Mouse (Mus musculus): ENCODE data around the gene Hist1h4d. TPM values are rescaled to one million over a fixed set of nuclear protein-coding genes. Genes with fewer than 3 reads are reported as not detected.
A peak's percentile ranks its signal among the peaks of the same experiment; 100 is the strongest.
"Not testable (repeated sequence)": the region's sequence is repeated elsewhere in the genome, so short reads cannot be mapped to it uniquely, and the experiment has no call there.

Gene Hist1h4d
- total RNA-seq, 2 experiments from 2014 or later, result 128 to 149 TPM

- DNase-seq (ENCODE audit: low spot score in 2 of 2), result no peak
Measured at GRCm38 (mm10) chr13:23550761-23551145, 30.6 kb upstream of the Hist1h4d start.

DNA sequence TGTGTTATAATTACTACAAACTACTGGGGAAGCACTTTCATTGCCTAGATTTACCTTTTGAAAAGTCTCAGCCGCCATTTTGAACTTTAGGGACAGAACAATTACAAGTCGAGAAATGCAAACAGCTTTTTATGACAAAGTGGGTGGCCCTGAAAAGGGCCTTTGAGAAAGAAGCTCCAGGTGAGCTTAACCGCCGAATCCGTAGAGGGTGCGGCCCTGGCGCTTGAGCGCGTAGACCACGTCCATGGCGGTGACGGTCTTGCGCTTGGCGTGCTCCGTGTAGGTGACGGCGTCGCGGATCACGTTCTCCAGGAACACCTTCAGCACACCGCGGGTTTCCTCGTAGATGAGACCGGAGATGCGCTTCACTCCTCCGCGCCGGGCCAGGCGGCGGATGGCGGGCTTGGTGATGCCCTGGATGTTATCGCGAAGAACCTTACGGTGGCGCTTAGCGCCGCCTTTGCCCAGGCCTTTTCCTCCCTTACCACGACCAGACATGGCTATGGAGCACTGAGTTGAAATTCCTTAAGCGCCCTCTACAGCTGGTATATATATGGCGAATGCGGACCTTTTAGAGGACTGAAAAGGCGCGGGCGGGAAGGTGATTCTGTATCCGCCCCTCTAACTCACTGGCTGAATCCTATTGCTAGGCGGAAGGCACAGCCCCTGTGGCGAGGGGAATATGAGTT is 30.1 kb upstream of the Hist1h4d start, which contains the start of gene Hist1h4f:
Hist1h4f (minus strand) TSS at position 503 of the 689 bp plus-strand sequence.
- peak; percentile 84 to 89 for DNase-seq (ENCODE audit: low spot score in 2 of 2)

DNA sequence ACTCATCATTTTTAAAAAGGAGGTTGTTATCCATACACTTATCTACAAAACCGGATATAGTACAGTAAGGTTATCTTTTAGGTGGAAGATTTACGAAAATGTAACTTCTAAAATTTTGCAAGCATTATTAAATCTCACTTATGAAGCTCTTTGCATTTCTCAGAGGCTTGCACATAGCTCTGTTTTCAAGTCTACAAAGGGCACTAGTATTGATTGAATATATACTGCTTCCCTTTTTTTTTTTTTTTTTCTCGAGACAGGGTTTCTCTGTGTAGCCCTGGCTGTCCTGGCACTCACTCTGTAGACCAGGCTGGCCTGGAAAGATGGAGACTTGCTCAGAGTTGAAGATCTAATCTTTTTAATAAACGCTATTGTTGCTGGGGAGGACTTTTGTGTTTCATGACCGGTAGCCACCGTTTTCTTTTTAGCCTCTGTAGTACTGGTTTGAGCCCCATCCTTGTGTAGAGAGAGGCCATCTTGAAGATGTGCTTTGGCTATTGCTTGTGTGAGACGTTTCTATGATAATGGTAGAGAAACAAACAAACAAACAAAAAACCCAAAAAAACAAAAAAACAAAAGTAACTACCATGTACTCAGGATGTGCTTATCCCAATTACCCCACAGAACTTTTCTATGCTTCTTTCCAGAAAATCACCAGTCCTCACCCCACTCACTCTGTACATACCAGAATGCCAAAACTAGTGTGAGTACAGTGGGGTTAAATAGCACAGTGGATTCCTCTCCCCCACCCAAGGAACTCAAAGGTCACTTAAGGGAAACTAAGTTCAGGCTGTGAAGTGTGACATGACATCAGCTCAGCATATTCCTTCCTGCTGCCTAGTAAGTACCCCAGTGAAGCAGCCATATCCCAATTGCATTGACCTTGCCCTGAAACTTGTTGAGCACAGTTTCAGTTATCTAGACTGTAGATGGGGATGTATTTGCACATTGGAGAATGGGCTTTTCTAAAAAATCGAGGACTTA is 29.2 kb upstream of the Hist1h4d start:
- DNase-seq (ENCODE audit: low spot score in 2 of 2), result no peak

- no peak for DNase-seq (ENCODE audit: low spot score in 2 of 2)
Measured at GRCm38 (mm10) chr13:23552962-23553361, 28.4 kb upstream of the Hist1h4d start, which contains the start of gene Hist1h1d. Gene Hist1h1d (plus strand): TSS chr13:23553262.

GRCm38 (mm10) chr13:23554393-23554792 is 27.0 kb upstream of the Hist1h4d start:
- no peak for DNase-seq (ENCODE audit: low spot score in 2 of 2)

DNA sequence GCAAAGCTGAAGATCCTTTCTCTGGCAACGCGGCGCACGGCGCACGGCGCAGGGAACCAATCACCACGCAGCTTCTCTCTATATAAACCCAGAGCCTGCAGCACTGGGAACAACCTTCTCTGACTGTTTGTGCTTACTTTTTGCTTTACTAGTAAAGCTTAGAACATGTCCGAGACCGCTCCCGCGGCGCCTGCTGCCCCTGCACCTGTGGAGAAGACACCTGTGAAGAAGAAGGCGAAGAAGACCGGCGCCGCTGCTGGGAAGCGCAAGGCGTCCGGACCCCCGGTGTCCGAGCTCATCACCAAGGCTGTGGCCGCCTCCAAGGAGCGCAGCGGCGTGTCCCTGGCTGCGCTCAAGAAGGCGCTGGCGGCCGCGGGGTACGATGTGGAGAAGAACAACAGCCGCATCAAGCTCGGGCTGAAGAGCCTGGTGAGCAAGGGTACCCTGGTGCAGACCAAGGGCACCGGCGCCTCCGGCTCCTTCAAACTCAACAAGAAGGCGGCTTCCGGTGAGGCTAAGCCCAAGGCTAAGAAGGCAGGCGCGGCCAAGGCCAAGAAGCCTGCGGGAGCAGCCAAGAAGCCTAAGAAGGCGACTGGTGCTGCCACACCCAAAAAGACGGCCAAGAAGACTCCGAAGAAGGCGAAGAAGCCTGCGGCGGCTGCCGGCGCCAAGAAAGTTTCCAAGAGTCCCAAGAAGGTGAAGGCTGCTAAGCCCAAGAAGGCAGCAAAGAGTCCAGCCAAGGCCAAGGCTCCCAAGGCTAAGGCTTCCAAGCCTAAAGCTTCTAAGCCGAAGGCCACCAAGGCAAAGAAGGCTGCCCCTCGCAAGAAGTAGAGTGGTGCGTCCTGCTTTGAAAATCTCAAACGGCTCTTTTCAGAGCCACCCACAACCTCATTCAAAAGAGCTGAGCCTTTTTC is 26.2 kb upstream of the Hist1h4d start:
- peak; percentile 68 to 73 for DNase-seq (ENCODE audit: low spot score in 2 of 2)

GRCm38 (mm10) chr13:23555839-23556416 is 25.5 kb upstream of the Hist1h4d start:
- peak; percentile 63 to 89 for DNase-seq (ENCODE audit: low spot score in 2 of 2)

DNA sequence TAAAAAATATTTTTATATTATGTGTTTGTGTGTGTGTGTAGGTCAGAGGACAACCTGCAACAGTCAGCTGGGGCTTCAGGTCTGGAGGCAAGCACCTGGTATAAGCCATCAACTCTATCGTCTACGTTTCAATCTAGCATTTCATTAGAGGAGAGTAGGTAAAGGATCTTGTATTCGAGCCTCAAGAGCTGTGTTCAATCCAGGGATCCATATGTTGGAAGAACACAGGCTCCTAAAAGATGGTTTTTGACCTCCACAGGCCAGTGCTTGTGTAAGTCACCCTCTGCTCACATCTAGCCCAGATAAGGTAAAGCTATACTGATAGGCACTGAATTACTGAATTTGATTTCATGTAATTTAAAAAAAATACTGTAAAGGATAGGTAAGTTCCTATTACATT is 24.5 kb upstream of the Hist1h4d start:
- DNase-seq (ENCODE audit: low spot score in 2 of 2), result no peak

- not testable (repeated sequence) for DNase-seq (ENCODE audit: low spot score in 2 of 2)
Measured at GRCm38 (mm10) chr13:23560699-23561098, 20.7 kb upstream of the Hist1h4d start.

- not testable (repeated sequence) for DNase-seq (ENCODE audit: low spot score in 2 of 2)
Measured at GRCm38 (mm10) chr13:23561531-23561882, 19.9 kb upstream of the Hist1h4d start.

DNA sequence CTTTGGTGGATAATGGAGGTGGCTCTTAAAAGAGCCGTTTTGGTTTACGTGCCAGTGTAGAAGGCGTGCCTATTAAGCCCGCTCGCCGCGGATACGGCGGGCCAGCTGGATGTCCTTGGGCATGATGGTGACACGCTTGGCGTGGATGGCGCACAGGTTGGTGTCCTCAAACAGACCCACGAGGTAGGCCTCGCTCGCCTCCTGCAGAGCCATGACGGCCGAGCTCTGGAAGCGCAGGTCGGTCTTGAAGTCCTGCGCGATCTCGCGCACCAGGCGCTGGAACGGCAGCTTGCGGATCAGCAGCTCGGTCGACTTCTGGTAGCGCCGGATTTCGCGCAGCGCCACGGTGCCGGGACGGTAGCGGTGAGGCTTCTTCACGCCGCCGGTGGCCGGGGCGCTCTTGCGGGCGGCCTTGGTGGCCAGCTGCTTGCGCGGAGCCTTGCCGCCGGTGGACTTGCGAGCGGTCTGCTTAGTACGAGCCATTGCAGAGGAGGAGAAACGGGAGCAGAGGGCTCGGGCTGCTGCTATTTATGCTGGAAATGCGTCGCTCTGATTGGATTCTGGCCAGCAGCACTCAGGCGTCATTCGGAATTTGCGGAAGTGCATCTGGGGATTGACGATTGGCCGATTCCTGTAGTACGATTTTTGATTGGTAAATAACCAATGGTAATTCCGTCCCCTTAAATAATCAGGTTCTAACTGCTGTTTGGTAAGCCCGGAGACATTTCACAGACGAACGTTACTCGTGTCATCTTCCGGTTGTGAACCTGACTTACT is 19.3 kb upstream of the Hist1h4d start, which contains the start of gene Hist1h3e:
Hist1h3e (minus strand) TSS at position 487 of the 777 bp plus-strand sequence.
- peak; percentile 96 to 98 for DNase-seq (ENCODE audit: low spot score in 2 of 2)

DNA sequence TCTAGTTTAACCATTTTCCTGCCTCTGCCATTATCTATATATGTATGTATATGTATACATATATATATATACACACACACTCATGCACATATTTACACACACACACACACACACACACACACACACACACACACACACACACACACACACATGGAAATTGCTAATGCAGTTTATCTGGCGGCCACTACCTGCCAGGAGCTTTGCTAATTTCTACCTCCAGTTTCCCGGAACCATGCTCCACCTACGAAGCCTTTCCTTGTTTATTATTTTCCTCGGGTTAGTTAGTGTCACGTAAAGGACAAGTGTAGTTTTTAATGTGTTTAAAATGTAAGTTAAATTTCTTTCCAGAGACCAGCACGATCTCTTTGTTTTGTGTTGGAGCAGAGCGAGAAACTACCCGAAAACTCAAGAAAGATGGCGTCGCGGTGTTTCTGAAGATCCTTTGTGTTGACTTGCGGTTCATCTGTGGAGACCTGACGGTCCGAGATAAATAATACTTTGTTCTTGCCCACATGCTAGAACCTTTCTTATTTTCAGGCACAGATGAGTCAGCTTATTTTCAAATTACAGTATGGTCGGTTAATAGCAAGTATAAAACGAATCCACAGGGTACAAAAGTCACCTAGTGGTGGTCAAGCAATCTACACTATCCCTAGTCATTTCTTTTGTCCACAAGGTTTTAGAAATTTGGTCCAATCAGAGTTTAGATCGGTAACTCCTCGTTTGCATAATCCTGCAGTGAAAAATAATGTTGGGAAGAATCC is 18.5 kb upstream of the Hist1h4d start:
- DNase-seq (ENCODE audit: low spot score in 2 of 2), result peak in 1 of 2 experiments; percentile 75

GRCm38 (mm10) chr13:23564482-23564881 is 16.9 kb upstream of the Hist1h4d start:
- DNase-seq (ENCODE audit: low spot score in 2 of 2), result no peak

DNA sequence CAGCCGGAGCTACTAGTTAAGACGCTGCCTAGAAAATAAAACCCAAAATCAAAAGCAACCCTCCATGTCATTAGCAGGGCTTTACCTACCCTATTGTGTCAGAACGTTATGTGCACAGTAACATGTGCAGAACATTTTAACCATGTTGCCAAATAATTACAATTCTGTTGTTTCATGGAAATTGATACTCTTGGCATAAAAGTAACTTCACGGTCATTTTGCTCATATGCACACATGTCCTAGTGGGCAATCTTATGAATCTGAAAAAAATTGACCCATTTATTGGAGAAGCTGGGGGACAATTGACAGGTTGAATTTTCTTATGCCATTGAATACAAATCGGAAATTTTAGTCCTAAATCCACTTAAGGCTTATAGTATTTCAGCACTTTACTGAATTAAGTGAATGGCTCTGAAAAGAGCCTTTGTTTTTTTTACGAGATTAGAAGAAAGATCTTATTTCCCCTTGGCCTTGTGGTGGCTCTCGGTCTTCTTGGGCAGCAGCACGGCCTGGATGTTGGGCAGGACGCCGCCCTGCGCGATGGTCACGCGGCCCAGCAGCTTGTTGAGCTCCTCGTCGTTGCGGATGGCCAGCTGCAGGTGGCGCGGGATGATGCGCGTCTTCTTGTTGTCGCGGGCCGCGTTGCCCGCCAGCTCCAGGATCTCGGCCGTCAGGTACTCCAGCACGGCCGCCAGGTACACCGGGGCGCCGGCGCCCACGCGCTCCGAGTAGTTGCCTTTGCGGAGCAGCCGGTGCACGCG is 11.0 kb upstream of the Hist1h4d start:
- not testable (repeated sequence) for DNase-seq (ENCODE audit: low spot score in 2 of 2)

GRCm38 (mm10) chr13:23571022-23571503 is 10.3 kb upstream of the Hist1h4d start, which contains the start of the genes Hist1h2ae and Hist1h2bg:
Gene Hist1h2ae (minus strand): TSS chr13:23571220.
Gene Hist1h2bg (plus strand): TSS chr13:23571396.
- DNase-seq (ENCODE audit: low spot score in 2 of 2), result peak; percentile 74 to 95

DNA sequence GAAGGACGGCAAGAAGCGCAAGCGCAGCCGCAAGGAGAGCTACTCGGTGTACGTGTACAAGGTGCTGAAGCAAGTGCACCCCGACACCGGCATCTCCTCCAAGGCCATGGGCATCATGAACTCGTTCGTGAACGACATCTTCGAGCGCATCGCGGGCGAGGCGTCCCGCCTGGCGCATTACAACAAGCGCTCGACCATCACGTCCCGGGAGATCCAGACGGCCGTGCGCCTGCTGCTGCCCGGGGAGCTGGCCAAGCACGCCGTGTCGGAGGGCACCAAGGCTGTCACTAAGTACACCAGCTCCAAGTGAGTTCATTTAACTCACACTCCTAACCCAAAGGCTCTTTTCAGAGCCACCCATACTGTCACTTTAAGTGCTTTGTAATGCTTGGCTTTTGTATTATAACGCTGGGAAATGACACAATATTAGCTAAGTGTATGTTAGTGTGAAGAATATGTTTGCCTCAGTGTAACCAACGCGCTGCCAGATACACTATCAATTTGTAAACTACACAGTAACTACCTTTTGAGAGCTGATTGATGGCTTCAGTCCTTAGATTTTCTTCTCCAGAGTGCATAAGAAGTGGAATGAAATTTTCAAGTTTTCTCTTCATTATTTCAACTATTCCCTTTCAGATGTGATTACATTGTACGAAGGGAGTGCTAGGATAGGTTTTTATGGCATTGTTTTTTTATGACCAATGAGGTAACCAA is 9.7 kb upstream of the Hist1h4d start:
- DNase-seq (ENCODE audit: low spot score in 2 of 2), result not testable (repeated sequence)
